Mouse (Mus musculus): Measurements from ENCODE around the gene Nbeal2.

- TF ChIP-seq POLR2A (IDR thresholded peaks at IDR 0.05; ENCODE audit: extremely low read depth, insufficient read depth, low read length), result 0 out of 2 replicates have a peak, but pooled peaks have one; percentile 25
- no peak for TF ChIP-seq CTCF (IDR thresholded peaks at IDR 0.05; ENCODE audit: low read depth, low read length)
Observed at GRCm38 (mm10) chr9:110624361-110625166, 29.4 kb downstream of the Nbeal2 start, which contains the start of gene Nradd.
